In genomic region chr3:130714775-130715568, GRCm38 (mm10) we compare ENCODE assay signal across 8 mouse cellular contexts. TPM values are rescaled to one million over a fixed set of nuclear protein-coding genes. Genes with fewer than 3 reads are reported as not detected.
DNase-seq lines count a peak whose midpoint lies in the region; ATAC-seq and TF ChIP-seq lines count a peak whose summit lies in the region.

No protein-coding gene starts in this region.

- no peak overlapping the region for H3K9ac ChIP-seq in neural tube, embryonic 14.5 days (replicated peaks; ENCODE audit: low read depth, low read length)

- H3K36me3 ChIP-seq in neural tube, embryonic 14.5 days (ENCODE audit: control insufficient read depth, insufficient read depth, low read length), result no peaks in the 10 kb centered on the region
- H3K36me3 ChIP-seq in thymus, adult 2 months (ENCODE audit: control insufficient read depth, insufficient read depth, low read length), result no peaks in the 10 kb centered on the region

- no peaks in the 10 kb centered on the region for H3K9me3 ChIP-seq in neural tube, embryonic 14.5 days (ENCODE audit: control insufficient read depth, low read length)

- intact Hi-C loops in heart, postnatal 25 days (cut with DNase I), result loop anchor here (1.0 kb wide), 1 partner anchor 522 kb away; no protein-coding TSS in a partner anchor

- no peaks in the 10 kb centered on the region for H3K27me3 ChIP-seq in neural tube, embryonic 14.5 days (ENCODE audit: control insufficient read depth, insufficient read depth, low read length)
- no peaks in the 10 kb centered on the region for H3K27me3 ChIP-seq in thymus, adult 2 months (ENCODE audit: control insufficient read depth, insufficient read depth, low read length)

- H3K4me3 ChIP-seq in neural tube, embryonic 14.5 days (ENCODE audit: low read depth, low read length), result 0 out of 2 replicates have a peak overlapping the region, but pooled peaks have one; percentile 16
- peak overlapping the region; percentile 10; the same call in 1 of the 2 replicates for H3K4me3 ChIP-seq in thymus, adult 2 months (ENCODE audit: control insufficient read depth, insufficient read depth, low read length)

- H3K27ac ChIP-seq in neural tube, embryonic 14.5 days (ENCODE audit: low read depth, low read length), result no peak overlapping the region
- peak overlapping the region; percentile 41; the same call in 1 of the 2 replicates for H3K27ac ChIP-seq in thymus, adult 2 months (ENCODE audit: control insufficient read depth, insufficient read depth, low read length)

- no peak for TF ChIP-seq POLR2A in thymus, adult 2 months (IDR thresholded peaks at IDR 0.05; ENCODE audit: control insufficient read depth, extremely low read depth, insufficient read depth, low read length, poor library complexity)

- ATAC-seq in erythroblast, adult 5-6 weeks (replicated peaks; ENCODE audit: low FRiP score, poor library complexity, severe bottlenecking), result peak; percentile 87
- no peak for ATAC-seq in neural tube, embryonic 14.5 days (ENCODE audit: low read depth)

- peak overlapping the region; percentile 39 for H3K4me2 ChIP-seq in neural tube, embryonic 14.5 days (ENCODE audit: low read depth, low read length)

- peak; percentile 56 for DNase-seq in ES-CJ7 (ENCODE audit: low read depth, low spot score)
- DNase-seq in brain, adult 2 months (ENCODE audit: low read depth, low spot score), result peak; percentile 82
- DNase-seq in heart, postnatal 25 days (ENCODE audit: low spot score), result peak; percentile 20
- DNase-seq in layer of hippocampus, adult 11-12 months (ENCODE audit: low spot score), result peak; percentile 66
- peak; percentile 59 to 63 for DNase-seq in lung, adult 18-20 months
- peak; percentile 79 for DNase-seq in thymus, adult 2 months

- WGBS in neural tube, embryonic 14.5 days, result 20% methylated on average over 22 of the region's 22 CpGs
- 11% methylated on average over 22 of the region's 22 CpGs for WGBS in thymus, adult 2 months

- no peaks in the 10 kb centered on the region for H3K4me1 ChIP-seq in neural tube, embryonic 14.5 days (ENCODE audit: control insufficient read depth, insufficient read depth, low read length)
- 0 out of 2 replicates have a peak, but pooled peaks cover 3% of the 10 kb centered on the region for H3K4me1 ChIP-seq in thymus, adult 2 months (replicated peaks; ENCODE audit: control insufficient read depth, insufficient read depth, low read length)

- no peak for TF ChIP-seq CTCF in thymus, adult 2 months (IDR thresholded peaks at IDR 0.05; ENCODE audit: borderline replicate concordance, control insufficient read depth, extremely low read depth, insufficient read depth, low read length, poor library complexity)

RNA-seq across cellular contexts. Expression of gene Ostc, which starts 5.7 kb away (rescaled TPM):
- 45.4 and 56.7 TPM in 2 replicates for total RNA-seq in erythroblast, adult 5-6 weeks (2015; ENCODE audit: low replicate concordance)
- 43.6 and 58.4 TPM in 2 replicates for total RNA-seq in erythroblast, adult 5-6 weeks (2017; ENCODE audit: low replicate concordance)
- 10 to 100 TPM; 51.5 to 55.2 TPM for total RNA-seq in heart, postnatal 25 days (2021)
- polyA plus RNA-seq in neural tube, embryonic 14.5 days (2014; fragmentation: Nextera tagmentation; extraction: Ambion mirVana), result 190 and 225 TPM in 2 replicates
- polyA plus RNA-seq in thymus, adult 2 months (2012; rRNA removed), result 61.8 and 69.1 TPM in 2 replicates

RNA-seq across cellular contexts. Expression of gene Rpl34, which starts 15.2 kb away (rescaled TPM):
- total RNA-seq in erythroblast, adult 5-6 weeks (2015; ENCODE audit: low replicate concordance), result 359 and 391 TPM in 2 replicates
- 424 and 588 TPM in 2 replicates for total RNA-seq in erythroblast, adult 5-6 weeks (2017; ENCODE audit: low replicate concordance)
- 100 to 1,000 TPM; 365 to 388 TPM for total RNA-seq in heart, postnatal 25 days (2021)
- polyA plus RNA-seq in neural tube, embryonic 14.5 days (2014; fragmentation: Nextera tagmentation; extraction: Ambion mirVana), result 565 and 577 TPM in 2 replicates
- polyA plus RNA-seq in thymus, adult 2 months (2012; rRNA removed), result 1,694 and 2,577 TPM in 2 replicates

Comparison
In these comparisons a context has a peak if more than half of its experiments do, and no peak if none do; other contexts are left out.
1. DNase-seq: peak in every context shown above with its lines; median percentile 82 in brain, adult 2 months; 79 in thymus, adult 2 months; 66 in layer of hippocampus, adult 11-12 months; 61 in lung, adult 18-20 months; 56 in ES-CJ7; 20 in heart, postnatal 25 days.